Mouse (Mus musculus) c-Kit-positive CD71-negative TER-119-negative erythroid progenitor cells, embryonic 14.5 days (primary cell): ENCODE results near the gene Arnt.

Experiments used
- DNase-seq: peaks from one replicate; pipeline ENCODE4 v3.0.0-alpha.2; 2013; ENCODE audit warnings: low read depth

Arnt gene

GRCm38 (mm10) chr3:95457758-95458157 lies 23.6 kb downstream of the Arnt start:
- DNase-seq = no peak

- DNase-seq = no peak
Measured at GRCm38 (mm10) chr3:95459381-95459780, 25.2 kb downstream of the Arnt start.

- no peak for DNase-seq
Measured at GRCm38 (mm10) chr3:95463852-95464251, 29.7 kb downstream of the Arnt start.

DNA sequence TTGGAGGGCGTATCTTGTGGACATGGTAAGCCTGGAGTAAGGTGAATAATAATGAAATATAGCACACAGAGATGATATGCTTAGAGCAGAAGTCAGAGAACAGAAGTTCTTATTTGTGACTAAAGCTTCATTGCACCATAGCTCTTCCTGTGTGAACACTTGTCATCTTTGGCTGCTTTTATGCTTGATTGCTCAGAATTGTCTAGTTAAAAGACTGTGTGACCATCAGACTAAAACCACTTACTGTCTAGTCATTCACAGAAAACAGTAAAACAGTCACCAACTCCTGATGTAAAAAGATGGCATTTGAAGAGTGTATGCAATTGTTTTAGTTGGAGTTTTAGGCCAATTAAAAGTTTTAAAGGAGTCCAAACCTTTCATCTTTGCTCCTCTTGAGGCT lies 44.8 kb downstream of the Arnt start:
- DNase-seq = no peak

- no peak for DNase-seq
Measured at GRCm38 (mm10) chr3:95486421-95486820, 52.2 kb downstream of the Arnt start.

DNA sequence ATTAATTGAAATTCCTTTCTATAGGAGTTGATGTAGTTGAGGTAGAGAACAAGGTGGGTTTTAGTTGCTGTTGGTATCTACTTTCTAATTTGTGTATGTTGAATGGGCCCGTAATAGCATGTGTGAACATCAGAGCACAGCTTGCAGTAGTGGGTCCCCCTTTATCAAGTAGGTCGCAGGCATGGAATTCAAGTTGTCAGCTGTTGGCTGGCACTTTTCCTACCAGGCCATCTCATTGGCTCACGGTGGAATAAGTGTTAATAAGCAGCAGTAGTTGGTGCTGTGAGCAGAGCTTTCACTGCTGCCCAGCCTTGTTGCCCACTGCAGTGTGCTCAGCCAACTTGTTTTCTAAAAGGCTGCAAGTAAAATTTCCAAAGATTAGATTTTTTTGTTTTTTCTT lies 54.5 kb downstream of the Arnt start:
- no peak for DNase-seq

GRCm38 (mm10) chr3:95490238-95490637 lies 56.0 kb downstream of the Arnt start:
- no peak for DNase-seq

- no peak for DNase-seq
Measured at GRCm38 (mm10) chr3:95494342-95494741, 60.2 kb downstream of the Arnt start.

DNA sequence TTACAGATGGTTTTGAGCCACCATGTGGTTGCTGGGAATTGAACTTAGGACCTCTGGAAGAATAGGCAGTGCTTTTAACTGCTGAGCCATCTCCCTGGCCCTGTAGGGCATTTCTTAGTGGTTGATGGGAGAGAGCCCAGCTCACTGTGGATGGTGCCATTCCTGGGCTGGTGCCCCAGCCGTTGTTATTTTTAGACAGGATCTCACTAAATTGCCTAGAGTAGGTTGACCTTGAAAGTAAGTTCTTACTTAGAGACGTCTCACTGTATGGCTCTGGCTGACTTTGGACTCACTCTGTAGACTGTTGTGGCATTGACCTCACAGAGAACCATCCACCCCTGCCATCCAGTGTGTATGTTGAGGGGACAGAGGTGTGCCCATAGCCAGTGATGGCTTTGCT lies 64.0 kb downstream of the Arnt start:
- no peak for DNase-seq

GRCm38 (mm10) chr3:95499024-95499423 lies 64.8 kb downstream of the Arnt start, which contains the start of gene Ctsk:
Gene Ctsk (plus strand): TSS chr3:95499256.
- no peak for DNase-seq

DNA sequence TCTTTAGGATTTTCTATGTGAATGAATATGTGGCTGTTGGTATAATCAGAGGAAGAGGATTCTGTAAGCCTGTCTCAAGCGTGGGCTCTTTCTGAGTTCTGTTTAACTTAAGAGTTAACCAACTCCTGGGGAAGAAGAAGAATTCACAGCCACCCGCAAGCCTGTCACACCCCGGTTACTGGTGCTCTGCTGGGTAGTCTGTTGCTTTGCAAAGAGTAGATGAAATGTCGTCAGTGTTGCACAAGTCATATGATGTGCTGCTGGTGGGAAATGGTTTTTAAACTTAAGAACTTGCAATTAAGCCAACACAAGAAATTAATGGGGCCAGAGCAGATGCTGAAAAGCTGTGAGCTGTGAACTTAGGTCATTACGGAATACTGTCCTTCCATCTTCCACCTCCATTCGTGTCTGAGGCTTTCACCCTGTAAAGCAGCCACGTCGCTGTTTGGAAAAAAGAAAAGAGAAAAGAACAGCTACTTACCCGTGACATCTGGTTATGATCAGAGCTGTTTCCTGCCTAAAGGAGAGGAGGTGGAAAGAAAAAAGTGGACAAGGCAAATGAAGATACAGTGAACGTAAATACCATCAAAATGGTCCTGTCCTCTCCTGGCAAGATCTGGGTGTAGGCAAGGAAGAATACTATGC lies 65.4 kb downstream of the Arnt start:
- DNase-seq = no peak

- DNase-seq = no peak
Measured at GRCm38 (mm10) chr3:95502312-95502711, 68.1 kb downstream of the Arnt start.

DNA sequence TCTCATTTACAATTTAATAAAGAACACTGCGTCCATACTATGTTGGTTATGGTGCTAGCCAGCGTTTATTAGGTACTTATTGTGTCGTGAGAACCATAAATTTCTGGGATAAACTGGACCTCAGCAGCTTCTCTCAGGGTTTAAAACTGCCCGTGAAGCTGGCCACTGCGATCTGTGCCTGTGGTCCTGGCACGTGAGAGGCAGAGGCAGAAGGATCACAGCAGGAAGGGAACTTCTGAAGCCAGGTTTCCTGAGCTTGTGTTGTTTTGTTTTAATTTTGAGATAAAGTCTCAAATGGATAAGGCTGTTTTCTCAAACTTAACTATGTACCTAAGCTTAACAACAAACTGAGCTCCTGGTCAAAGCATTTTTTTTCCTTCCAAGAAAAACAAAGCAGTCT lies 75.2 kb downstream of the Arnt start:
- no peak for DNase-seq

- no peak for DNase-seq
Measured at GRCm38 (mm10) chr3:95511611-95512180, 77.5 kb downstream of the Arnt start.

- DNase-seq = no peak
Measured at GRCm38 (mm10) chr3:95516614-95517041, 82.4 kb downstream of the Arnt start.

GRCm38 (mm10) chr3:95517493-95517898 lies 83.3 kb downstream of the Arnt start:
- DNase-seq = no peak

- DNase-seq = no peak
Measured at GRCm38 (mm10) chr3:95518891-95519290, 84.7 kb downstream of the Arnt start.

DNA sequence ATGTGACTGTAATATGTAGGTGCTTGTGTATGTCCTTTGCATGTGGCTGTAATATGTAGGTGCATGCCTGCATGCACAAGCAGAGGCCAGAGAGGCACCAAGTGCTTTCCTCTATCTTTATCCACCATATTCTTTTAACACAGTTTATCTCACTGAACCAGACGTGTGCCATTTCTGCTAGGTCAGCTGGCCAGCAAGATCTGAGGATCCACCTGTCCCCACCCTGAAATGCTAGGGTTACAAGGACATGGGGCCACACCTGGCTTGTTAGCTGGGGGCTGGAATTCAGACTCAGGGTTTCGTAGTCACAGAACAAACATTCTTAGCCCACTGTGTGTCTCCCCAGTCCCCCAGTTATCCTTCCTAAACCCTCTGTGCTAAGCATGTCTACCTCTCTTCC lies 85.1 kb downstream of the Arnt start:
- DNase-seq = no peak

- no peak for DNase-seq
Measured at GRCm38 (mm10) chr3:95520100-95520499, 85.9 kb downstream of the Arnt start.

- no peak for DNase-seq
Measured at GRCm38 (mm10) chr3:95521168-95521567, 87.0 kb downstream of the Arnt start.

DNA sequence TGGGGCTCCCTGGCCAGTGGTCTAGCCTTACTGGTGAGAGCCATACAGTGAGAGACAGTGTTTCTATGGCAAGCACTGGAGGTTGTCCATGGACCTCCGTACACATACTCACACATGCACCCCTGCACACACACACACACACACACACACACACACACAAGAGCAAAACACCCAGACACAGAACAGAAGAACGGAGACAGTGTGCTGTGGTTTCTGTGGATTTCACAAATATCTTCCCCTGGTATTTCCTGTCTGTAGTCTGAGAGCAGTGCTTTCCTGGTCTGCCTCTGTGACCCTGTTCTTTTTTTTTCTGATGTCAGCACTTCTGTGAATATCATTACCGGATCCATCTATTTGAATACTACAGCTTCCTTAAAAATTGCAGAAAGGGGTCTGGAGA lies 89.5 kb downstream of the Arnt start:
- DNase-seq = no peak

DNA sequence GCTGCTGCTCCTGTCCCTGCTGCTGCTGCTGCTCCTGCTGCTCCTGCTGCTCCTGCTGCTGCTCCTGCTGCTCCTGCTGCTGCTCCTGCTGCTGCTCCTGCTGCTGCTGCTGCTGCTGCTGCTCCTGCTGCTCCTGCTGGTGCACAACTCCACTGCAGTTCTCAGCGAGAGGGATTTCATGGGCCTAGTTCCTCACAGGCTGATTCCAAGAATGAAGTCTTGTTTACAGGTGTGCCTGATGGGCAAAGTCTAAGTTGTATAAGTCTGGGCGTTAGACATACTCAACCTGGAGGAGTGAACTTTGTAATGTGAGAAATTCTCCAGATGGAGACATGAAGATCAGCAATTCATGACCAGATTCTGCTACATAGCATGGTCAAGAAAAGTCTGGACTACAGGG lies 90.5 kb downstream of the Arnt start:
- DNase-seq = no peak

- no peak for DNase-seq
Measured at GRCm38 (mm10) chr3:95526111-95526510, 91.9 kb downstream of the Arnt start.

- no peak for DNase-seq
Measured at GRCm38 (mm10) chr3:95526622-95527211, 92.5 kb downstream of the Arnt start, which contains the start of gene Ctss. Gene Ctss (plus strand): TSS chr3:95526786.
